Mouse (Mus musculus) fat pad, adult 2 months (tissue): ENCODE data around the gene Cdc37.
"Not testable (repeated sequence)": the region's sequence is repeated elsewhere in the genome, so short reads cannot be mapped to it uniquely, and the experiment has no call there.

ENCODE experiments used
- DNase-seq: peaks from one replicate; pipeline ENCODE4 v3.0.0-alpha.2; 2011; ENCODE audit warnings: low read depth, low spot score; ENCODE audit errors: extremely low read depth

Gene Cdc37

GRCm38 (mm10) chr9:21149654-21150419 lies at the start of gene Cdc37:
TSS of gene Cdc37 (minus strand) at chr9:21149982.
- DNase-seq = no peak

GRCm38 (mm10) chr9:21198960-21199359 lies 49.2 kb upstream of the Cdc37 start:
- DNase-seq = no peak

GRCm38 (mm10) chr9:21197981-21198380 lies 48.2 kb upstream of the Cdc37 start:
- no peak for DNase-seq

- no peak for DNase-seq
These were observed 47.0 kb upstream of the Cdc37 start for GRCm38 (mm10) chr9:21196521-21197433.

GRCm38 (mm10) chr9:21195736-21196505 lies 46.1 kb upstream of the Cdc37 start:
- not testable (repeated sequence) for DNase-seq

- no peak for DNase-seq
These were observed 45.2 kb upstream of the Cdc37 start for GRCm38 (mm10) chr9:21194787-21195493.

- DNase-seq = no peak
These were observed 44.0 kb upstream of the Cdc37 start for GRCm38 (mm10) chr9:21193786-21194185.

- no peak for DNase-seq
These were observed 40.9 kb upstream of the Cdc37 start for GRCm38 (mm10) chr9:21190670-21191069.

GRCm38 (mm10) chr9:21189905-21190304 lies 40.1 kb upstream of the Cdc37 start:
- DNase-seq = no peak

GRCm38 (mm10) chr9:21185436-21185835 lies 35.7 kb upstream of the Cdc37 start:
- DNase-seq = no peak

GRCm38 (mm10) chr9:21184733-21185132 lies 35.0 kb upstream of the Cdc37 start:
- no peak for DNase-seq

- no peak for DNase-seq
These were observed 34.2 kb upstream of the Cdc37 start for GRCm38 (mm10) chr9:21183905-21184413.

- DNase-seq = no peak
These were observed 33.6 kb upstream of the Cdc37 start for GRCm38 (mm10) chr9:21183421-21183820.

GRCm38 (mm10) chr9:21181421-21182220 lies 31.8 kb upstream of the Cdc37 start:
- DNase-seq = no peak

GRCm38 (mm10) chr9:21180841-21181240 lies 31.1 kb upstream of the Cdc37 start:
- no peak for DNase-seq

- no peak for DNase-seq
These were observed 30.6 kb upstream of the Cdc37 start for GRCm38 (mm10) chr9:21180402-21180801.

GRCm38 (mm10) chr9:21172364-21172763 lies 22.6 kb upstream of the Cdc37 start:
- DNase-seq = no peak

GRCm38 (mm10) chr9:21169157-21169556 lies 19.4 kb upstream of the Cdc37 start:
- DNase-seq = no peak
